Mouse (Mus musculus): ENCODE data around the gene Gm5617. TPM values are rescaled to one million over a fixed set of nuclear protein-coding genes. Genes with fewer than 3 reads are reported as not detected.
"Not testable (repeated sequence)": the region's sequence is repeated elsewhere in the genome, so short reads cannot be mapped to it uniquely, and the experiment has no call there.

Gm5617 gene
- polyA plus RNA-seq, 1 experiment from 2014 or later = 30.1 TPM

DNA sequence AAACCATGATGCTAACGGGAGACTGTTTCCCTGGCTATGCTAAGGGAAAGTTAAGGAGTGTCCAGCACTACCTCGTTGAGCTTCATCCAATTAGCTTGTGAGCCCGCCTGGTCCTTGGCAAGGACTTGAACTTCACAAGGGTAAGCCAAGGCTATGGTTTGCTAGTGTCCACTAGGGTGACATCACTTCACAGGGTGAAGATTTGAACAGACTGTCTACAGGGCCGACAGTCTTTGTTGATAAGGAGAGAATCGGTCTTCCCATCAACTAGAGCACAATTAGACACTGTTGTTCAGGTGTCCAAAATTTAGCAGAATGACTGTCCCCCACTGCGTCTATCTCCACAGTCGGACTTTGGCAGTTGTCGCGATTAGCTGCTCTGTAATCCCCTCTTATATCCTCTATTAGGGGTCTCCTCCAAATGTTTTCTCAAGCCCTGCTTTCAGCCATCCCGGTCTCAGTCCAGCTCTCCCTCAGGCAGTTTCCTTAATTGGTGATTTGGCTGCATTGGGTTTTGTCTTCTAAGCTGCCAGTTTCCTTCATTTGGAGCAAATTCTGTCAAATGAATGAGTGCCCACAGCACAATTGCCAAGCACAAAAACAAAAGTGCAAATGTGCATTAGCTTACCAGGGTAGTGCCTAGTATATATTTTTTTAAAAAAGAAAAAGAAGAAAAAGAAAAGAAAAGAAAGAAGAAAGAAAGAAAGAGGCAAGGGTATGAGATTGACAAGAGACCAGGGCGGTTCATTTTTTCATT lies 21.6 kb downstream of the Gm5617 start:
- no peak overlapping the region for H3K4me2 ChIP-seq (ENCODE audit: low read depth, low read length)
- H3K36me3 ChIP-seq (ENCODE audit: control insufficient read depth, insufficient read depth, low read length) = no peaks in the 10 kb centered on the region
- WGBS = 79% methylated on average over 11 of the region's 11 CpGs
- H3K27ac ChIP-seq (ENCODE audit: low read length) = no peak overlapping the region
- peaks cover 9% of the 10 kb centered on the region for H3K27me3 ChIP-seq (ENCODE audit: control insufficient read depth, insufficient read depth, low read depth, low read length)
- no peaks in the 10 kb centered on the region for H3K4me1 ChIP-seq (replicated peaks; ENCODE audit: control insufficient read depth, insufficient read depth, low read length)
- no peak overlapping the region for H3K9ac ChIP-seq (ENCODE audit: low read length)
- no peaks in the 10 kb centered on the region for H3K9me3 ChIP-seq (ENCODE audit: control insufficient read depth, low read length)
- no peak for ATAC-seq (ENCODE audit: low read depth)
- no peak overlapping the region for H3K4me3 ChIP-seq (ENCODE audit: low read length)

DNA sequence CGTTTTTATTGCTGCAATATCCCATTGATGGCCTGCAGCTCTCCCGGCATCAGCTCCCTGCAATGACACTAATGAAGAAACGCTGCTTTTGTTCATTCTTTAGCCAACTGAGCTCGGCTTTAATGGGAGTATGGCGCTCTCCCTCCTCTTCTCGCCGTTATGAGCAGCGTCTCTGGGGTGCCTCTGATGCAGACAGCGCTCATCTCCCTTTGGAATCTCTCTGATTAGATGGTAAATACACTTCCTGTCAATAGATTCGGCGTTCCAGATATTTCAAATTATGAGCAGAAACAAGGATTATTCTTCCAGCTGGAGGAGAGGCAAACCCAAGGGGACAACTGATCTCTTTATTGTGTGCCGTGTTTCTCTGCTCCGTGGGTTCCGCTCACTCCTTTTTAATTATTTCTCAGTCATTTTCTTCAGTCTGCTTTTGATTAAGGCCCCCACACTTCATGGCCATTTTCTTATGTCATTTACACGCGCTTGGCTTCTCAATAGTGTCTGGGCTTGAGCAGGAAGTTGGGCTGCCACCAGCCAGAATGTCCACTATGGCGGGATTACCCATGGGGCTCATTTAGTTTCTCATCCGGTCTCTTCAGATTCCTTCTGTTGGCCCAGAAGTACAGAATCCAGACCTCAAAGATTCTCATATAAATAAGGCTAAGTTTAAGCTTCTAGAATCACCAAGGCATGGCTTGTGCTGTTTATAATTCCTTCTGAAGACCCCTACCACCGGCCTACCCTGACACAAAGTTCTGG lies 22.3 kb downstream of the Gm5617 start:
- ATAC-seq (ENCODE audit: low read depth) = no peak
- Histone ChIP-seq H3K27ac (ENCODE audit: low read length) (no peak overlapping the region), H3K27me3 (ENCODE audit: control insufficient read depth, insufficient read depth, low read depth, low read length) (peaks cover 9% of the 10 kb centered on the region)

DNA sequence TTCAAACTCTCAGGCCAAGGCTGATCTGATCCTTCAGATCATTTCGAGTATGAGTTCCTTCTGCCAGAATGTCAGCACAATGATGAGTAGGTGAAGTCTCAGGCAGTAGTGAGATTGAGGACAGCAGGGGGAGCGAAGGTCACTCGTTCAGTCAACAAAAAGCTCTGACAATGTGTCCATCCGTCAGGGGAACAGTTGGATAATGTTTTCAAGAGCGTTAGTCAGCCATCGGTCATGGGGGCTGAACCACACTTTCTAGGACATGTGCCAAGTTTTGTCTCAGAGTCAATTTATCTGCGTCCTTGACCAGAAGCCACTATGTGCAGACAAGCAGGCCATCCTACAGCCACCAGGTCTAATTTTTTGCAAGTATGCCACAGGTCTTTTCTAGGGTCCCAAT lies 25.2 kb downstream of the Gm5617 start:
- H3K4me1 ChIP-seq (replicated peaks; ENCODE audit: control insufficient read depth, insufficient read depth, low read length); H3K9ac ChIP-seq (ENCODE audit: low read length); H3K27me3 ChIP-seq (ENCODE audit: control insufficient read depth, insufficient read depth, low read depth, low read length); H3K9me3 ChIP-seq (ENCODE audit: control insufficient read depth, low read length); ATAC-seq (ENCODE audit: low read depth); H3K4me2 ChIP-seq (ENCODE audit: low read depth, low read length); H3K27ac ChIP-seq (ENCODE audit: low read length); H3K4me3 ChIP-seq (ENCODE audit: low read length); H3K36me3 ChIP-seq (ENCODE audit: control insufficient read depth, insufficient read depth, low read length): not testable (repeated sequence)
- no CpG with 5 or more reads among the region's 7 CpGs for WGBS

More for the DNA sequence above, 22.3 kb downstream of the Gm5617 start:
- no peak overlapping the region for H3K4me2 ChIP-seq (ENCODE audit: low read depth, low read length)
- H3K9ac ChIP-seq (ENCODE audit: low read length) = no peak overlapping the region
- H3K36me3 ChIP-seq (ENCODE audit: control insufficient read depth, insufficient read depth, low read length) = no peaks in the 10 kb centered on the region
- 73% methylated on average over 19 of the region's 19 CpGs for WGBS
- H3K4me1 ChIP-seq (replicated peaks; ENCODE audit: control insufficient read depth, insufficient read depth, low read length) = no peaks in the 10 kb centered on the region
- H3K4me3 ChIP-seq (ENCODE audit: low read length) = no peak overlapping the region
- no peaks in the 10 kb centered on the region for H3K9me3 ChIP-seq (ENCODE audit: control insufficient read depth, low read length)

DNA sequence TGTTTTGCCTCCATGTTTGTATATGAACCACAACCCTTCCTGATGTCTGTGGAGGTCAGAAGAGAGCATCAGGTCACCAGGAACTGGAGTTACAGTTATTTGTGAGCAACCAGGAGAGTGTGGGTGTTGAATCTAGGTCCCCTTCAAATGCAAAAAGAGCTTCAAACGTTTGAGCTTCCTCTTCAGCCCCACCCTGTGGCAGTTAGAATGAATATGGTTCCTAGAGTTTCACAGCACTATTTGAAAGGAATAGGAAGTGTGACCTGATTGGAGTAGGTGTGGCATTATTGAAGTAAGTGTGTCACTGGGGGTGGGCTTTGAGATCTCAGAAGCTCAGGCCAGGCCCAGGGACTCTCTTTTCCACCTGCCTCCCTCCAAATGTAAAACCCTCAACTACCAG lies 30.3 kb downstream of the Gm5617 start:
- H3K9ac ChIP-seq (ENCODE audit: low read length) = no peak overlapping the region
- WGBS = 5% methylated on average over 1 of the region's 1 CpGs
- ATAC-seq (ENCODE audit: low read depth) = no peak
- H3K27ac ChIP-seq (ENCODE audit: low read length) = no peak overlapping the region
- no peaks in the 10 kb centered on the region for H3K27me3 ChIP-seq (ENCODE audit: control insufficient read depth, insufficient read depth, low read depth, low read length)
- no peak overlapping the region for H3K4me3 ChIP-seq (ENCODE audit: low read length)
- H3K36me3 ChIP-seq (ENCODE audit: control insufficient read depth, insufficient read depth, low read length) = no peaks in the 10 kb centered on the region
- no peaks in the 10 kb centered on the region for H3K9me3 ChIP-seq (ENCODE audit: control insufficient read depth, low read length)
- H3K4me1 ChIP-seq (replicated peaks; ENCODE audit: control insufficient read depth, insufficient read depth, low read length) = no peaks in the 10 kb centered on the region
- no peak overlapping the region for H3K4me2 ChIP-seq (ENCODE audit: low read depth, low read length)

DNA sequence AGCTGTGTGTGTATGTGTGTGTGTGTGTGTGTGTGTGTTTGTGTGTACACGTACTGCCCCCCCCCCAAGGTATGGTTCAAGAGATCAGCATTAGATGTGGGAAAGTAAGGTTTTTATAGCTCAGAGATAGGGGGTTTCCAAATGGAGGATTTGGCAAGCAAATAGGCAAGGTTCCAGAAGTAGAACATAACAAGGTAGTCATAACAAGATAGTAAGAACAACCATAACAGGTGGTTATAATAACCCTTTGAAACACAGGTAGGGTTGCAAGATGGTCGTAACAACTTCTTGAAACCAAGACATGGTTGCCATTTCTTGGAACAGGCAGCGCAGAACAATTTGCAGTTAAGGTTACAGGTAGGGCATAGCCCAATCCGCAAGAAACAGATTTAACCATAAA lies 31.3 kb downstream of the Gm5617 start:
- Histone ChIP-seq H3K9me3 (ENCODE audit: control insufficient read depth, low read length) (no peaks in the 10 kb centered on the region), H3K9ac (ENCODE audit: low read length) (no peak overlapping the region), H3K4me2 (ENCODE audit: low read depth, low read length) (no peak overlapping the region), H3K4me1 (replicated peaks; ENCODE audit: control insufficient read depth, insufficient read depth, low read length) (no peaks in the 10 kb centered on the region), H3K27ac (ENCODE audit: low read length) (no peak overlapping the region), H3K27me3 (ENCODE audit: control insufficient read depth, insufficient read depth, low read depth, low read length) (no peaks in the 10 kb centered on the region), H3K36me3 (ENCODE audit: control insufficient read depth, insufficient read depth, low read length) (no peaks in the 10 kb centered on the region), H3K4me3 (ENCODE audit: low read length) (no peak overlapping the region)
- 91% methylated on average over 4 of the region's 4 CpGs for WGBS
- no peak for ATAC-seq (ENCODE audit: low read depth)

DNA sequence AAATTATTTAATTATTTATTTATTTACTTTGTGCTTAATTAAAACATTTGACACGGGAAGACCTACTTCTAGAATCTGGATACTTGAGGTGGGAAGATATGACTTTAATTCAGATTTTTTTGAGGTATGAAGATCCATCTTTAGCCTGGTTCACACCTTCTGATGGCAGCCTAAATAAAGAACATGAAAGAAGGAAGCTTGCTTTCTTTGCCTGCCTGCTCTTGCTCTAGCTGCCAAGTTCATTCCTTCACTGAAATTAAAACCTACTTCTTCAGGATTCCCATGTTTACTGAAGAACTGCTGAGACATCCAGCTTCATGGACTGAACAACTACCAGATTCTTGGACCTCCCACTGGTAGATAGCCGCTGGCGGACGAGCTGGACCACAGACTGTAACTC lies 36.1 kb downstream of the Gm5617 start:
- 71% methylated on average over 4 of the region's 4 CpGs for WGBS

DNA sequence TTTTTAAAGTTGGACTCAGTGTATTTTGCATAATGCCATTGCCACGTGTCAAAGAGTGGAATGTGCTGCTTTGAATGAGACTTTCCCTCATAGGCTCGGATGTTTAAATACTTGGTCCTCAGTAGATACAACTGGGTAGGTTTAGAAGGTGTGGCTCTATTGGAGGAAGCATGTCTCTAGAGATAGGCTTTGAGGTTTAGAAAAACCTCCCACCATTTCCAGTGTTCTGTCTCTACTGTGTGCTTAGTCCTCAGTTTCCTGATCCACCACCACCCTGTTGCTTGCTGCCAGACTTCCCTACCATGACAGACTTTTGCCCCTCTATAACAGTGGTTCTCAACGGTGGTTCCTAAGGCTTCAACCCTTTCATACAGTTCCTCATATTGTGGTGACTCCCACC lies 37.0 kb downstream of the Gm5617 start:
- H3K36me3 ChIP-seq (ENCODE audit: control insufficient read depth, insufficient read depth, low read length) = no peaks in the 10 kb centered on the region
- no peak for ATAC-seq (ENCODE audit: low read depth)
- no peaks in the 10 kb centered on the region for H3K9me3 ChIP-seq (ENCODE audit: control insufficient read depth, low read length)
- no peak overlapping the region for H3K4me3 ChIP-seq (ENCODE audit: low read length)
- 61% methylated on average over 3 of the region's 3 CpGs for WGBS
- H3K4me1 ChIP-seq (replicated peaks; ENCODE audit: control insufficient read depth, insufficient read depth, low read length) = no peaks in the 10 kb centered on the region
- peaks cover under 1% of the 10 kb centered on the region for H3K27me3 ChIP-seq (ENCODE audit: control insufficient read depth, insufficient read depth, low read depth, low read length)
- no peak overlapping the region for H3K4me2 ChIP-seq (ENCODE audit: low read depth, low read length)
- no peak overlapping the region for H3K9ac ChIP-seq (ENCODE audit: low read length)
- H3K27ac ChIP-seq (ENCODE audit: low read length) = no peak overlapping the region

More for the DNA sequence above, 36.1 kb downstream of the Gm5617 start:
- no peak overlapping the region for H3K4me3 ChIP-seq (ENCODE audit: low read length)
- H3K9me3 ChIP-seq (ENCODE audit: control insufficient read depth, low read length) = no peaks in the 10 kb centered on the region
- H3K4me1 ChIP-seq (replicated peaks; ENCODE audit: control insufficient read depth, insufficient read depth, low read length) = no peaks in the 10 kb centered on the region
- H3K27me3 ChIP-seq (ENCODE audit: control insufficient read depth, insufficient read depth, low read depth, low read length) = no peaks in the 10 kb centered on the region
- ATAC-seq (ENCODE audit: low read depth) = no peak
- no peak overlapping the region for H3K27ac ChIP-seq (ENCODE audit: low read length)
- H3K9ac ChIP-seq (ENCODE audit: low read length) = no peak overlapping the region
- H3K36me3 ChIP-seq (ENCODE audit: control insufficient read depth, insufficient read depth, low read length) = no peaks in the 10 kb centered on the region
- H3K4me2 ChIP-seq (ENCODE audit: low read depth, low read length) = no peak overlapping the region

DNA sequence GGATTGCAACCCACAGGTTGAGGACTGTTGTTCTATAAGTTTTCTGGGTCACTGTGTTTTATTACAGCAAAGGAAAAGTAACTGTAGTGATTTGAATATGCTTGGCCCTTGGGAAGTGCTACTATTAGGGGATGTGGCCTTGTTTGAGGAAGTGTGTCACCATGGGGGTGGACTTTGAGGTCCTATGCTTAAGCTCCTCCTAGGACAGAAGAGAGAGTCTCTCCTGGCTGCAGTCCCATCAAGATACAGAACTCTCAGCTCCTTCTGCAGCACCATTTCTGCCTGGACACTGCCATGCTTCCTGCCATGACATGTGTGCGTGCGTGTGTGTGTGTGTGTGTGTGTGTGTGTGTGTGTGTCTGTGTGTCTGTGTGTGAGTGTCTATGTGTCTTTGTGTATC lies 37.5 kb downstream of the Gm5617 start:
- H3K27ac ChIP-seq (ENCODE audit: low read length) = no peak overlapping the region
- no peak overlapping the region for H3K4me3 ChIP-seq (ENCODE audit: low read length)
- H3K27me3 ChIP-seq (ENCODE audit: control insufficient read depth, insufficient read depth, low read depth, low read length) = peaks cover 2% of the 10 kb centered on the region
- no peaks in the 10 kb centered on the region for H3K9me3 ChIP-seq (ENCODE audit: control insufficient read depth, low read length)
- no peaks in the 10 kb centered on the region for H3K4me1 ChIP-seq (replicated peaks; ENCODE audit: control insufficient read depth, insufficient read depth, low read length)
- no peak for ATAC-seq (ENCODE audit: low read depth)
- WGBS = 86% methylated on average over 2 of the region's 2 CpGs
- H3K4me2 ChIP-seq (ENCODE audit: low read depth, low read length) = no peak overlapping the region
- no peaks in the 10 kb centered on the region for H3K36me3 ChIP-seq (ENCODE audit: control insufficient read depth, insufficient read depth, low read length)
- H3K9ac ChIP-seq (ENCODE audit: low read length) = no peak overlapping the region

DNA sequence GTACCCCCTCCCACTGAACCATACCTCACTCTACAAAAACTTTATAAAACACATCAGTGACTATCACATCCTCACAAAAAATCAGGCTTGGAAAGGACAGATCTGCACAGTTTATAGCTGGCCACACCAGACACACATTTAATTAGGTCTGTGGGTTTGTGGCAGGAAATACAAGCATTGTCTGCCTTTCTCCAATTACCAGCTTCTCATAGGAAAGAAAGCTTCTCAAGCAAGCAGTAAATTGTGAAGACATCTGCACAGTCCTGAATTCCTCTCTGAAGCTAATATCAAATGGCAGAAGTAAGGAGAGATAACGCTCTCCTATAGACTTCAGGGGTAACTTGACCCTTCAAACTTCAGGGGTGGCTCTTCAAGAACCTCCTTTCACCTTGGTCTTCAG lies 41.2 kb downstream of the Gm5617 start:
- no peak overlapping the region for H3K27ac ChIP-seq (ENCODE audit: low read length)
- 0 out of 2 replicates have a peak, but pooled peaks cover 3% of the 10 kb centered on the region for H3K4me1 ChIP-seq (replicated peaks; ENCODE audit: control insufficient read depth, insufficient read depth, low read length)
- no peaks in the 10 kb centered on the region for H3K36me3 ChIP-seq (ENCODE audit: control insufficient read depth, insufficient read depth, low read length)
- H3K27me3 ChIP-seq (ENCODE audit: control insufficient read depth, insufficient read depth, low read depth, low read length) = peaks cover 14% of the 10 kb centered on the region
- H3K4me2 ChIP-seq (ENCODE audit: low read depth, low read length) = no peak overlapping the region
- no peak overlapping the region for H3K4me3 ChIP-seq (ENCODE audit: low read length)
- ATAC-seq (ENCODE audit: low read depth) = no peak
- H3K9me3 ChIP-seq (ENCODE audit: control insufficient read depth, low read length) = 0 out of 2 replicates have a peak, but pooled peaks cover 2% of the 10 kb centered on the region
- WGBS = 57% methylated on average over 1 of the region's 1 CpGs
- no peak overlapping the region for H3K9ac ChIP-seq (ENCODE audit: low read length)

Data from lung, embryonic 16.5 days (tissue).